Mouse (Mus musculus) cortical plate, adult 2 months (tissue): ENCODE measurements around the gene Axin1. TPM values are rescaled to one million over a fixed set of nuclear protein-coding genes. Genes with fewer than 3 reads are reported as not detected.
"Not testable (repeated sequence)": the region's sequence is repeated elsewhere in the genome, so short reads cannot be mapped to it uniquely, and the experiment has no call there.

Source experiments
- H3K27ac ChIP-seq: fragments of 200-500 bp; 2 replicates; pipeline ENCODE4 v1.5.1; 2012; ENCODE audit warnings: low read length, control low read depth, inconsistent platforms; ENCODE audit not compliant: insufficient read depth
- H3K4me1 ChIP-seq: fragments of 200-500 bp; 2 replicates; pipeline ENCODE4 v1.6.1; 2011; ENCODE audit warnings: low read length; ENCODE audit not compliant: control insufficient read depth, insufficient read depth
- H3K4me3 ChIP-seq: fragments of 200-500 bp; 2 replicates; pipeline ENCODE4 v1.5.1; 2011; ENCODE audit warnings: mild to moderate bottlenecking, low read length, control low read depth; ENCODE audit not compliant: insufficient read depth
- CTCF ChIP-seq: fragments of 200-500 bp; IDR thresholded peaks from 2 replicates; pipeline ENCODE4 v1.5.1; 2011; ENCODE audit warnings: mild to moderate bottlenecking, control low read depth, low read length; ENCODE audit not compliant: insufficient read depth; ENCODE audit errors: extremely low read depth
- POLR2A ChIP-seq: fragments of 200-500 bp; IDR thresholded peaks from 2 replicates; pipeline ENCODE4 v1.6.1; 2011; ENCODE audit warnings: mild to moderate bottlenecking, low read length, control low read depth; ENCODE audit not compliant: insufficient read depth; ENCODE audit errors: extremely low read depth
- polyA plus RNA-seq: library from polyadenylated mRNA; depleted of rRNA; stranded (reverse); fragments of >200 nt; gene quantifications from 2 replicates; pipeline ENCODE4 v1.2.3, GENCODE M21; 2012

Gene Axin1
- polyA plus RNA-seq, 1 experiment = 15.4 TPM

GRCm38 (mm10) chr17:26137751-26138130 lies 747 bp upstream of the Axin1 start:
- no peak overlapping the region for H3K27ac ChIP-seq
- H3K4me3 ChIP-seq = peak overlapping the region; percentile 66; the same call in 1 of the 2 replicates
- peaks cover 2% of the 10 kb centered on the region; the same call in 1 of the 2 replicates for H3K4me1 ChIP-seq
- TF ChIP-seq POLR2A = no peak
- no peak for TF ChIP-seq CTCF

DNA sequence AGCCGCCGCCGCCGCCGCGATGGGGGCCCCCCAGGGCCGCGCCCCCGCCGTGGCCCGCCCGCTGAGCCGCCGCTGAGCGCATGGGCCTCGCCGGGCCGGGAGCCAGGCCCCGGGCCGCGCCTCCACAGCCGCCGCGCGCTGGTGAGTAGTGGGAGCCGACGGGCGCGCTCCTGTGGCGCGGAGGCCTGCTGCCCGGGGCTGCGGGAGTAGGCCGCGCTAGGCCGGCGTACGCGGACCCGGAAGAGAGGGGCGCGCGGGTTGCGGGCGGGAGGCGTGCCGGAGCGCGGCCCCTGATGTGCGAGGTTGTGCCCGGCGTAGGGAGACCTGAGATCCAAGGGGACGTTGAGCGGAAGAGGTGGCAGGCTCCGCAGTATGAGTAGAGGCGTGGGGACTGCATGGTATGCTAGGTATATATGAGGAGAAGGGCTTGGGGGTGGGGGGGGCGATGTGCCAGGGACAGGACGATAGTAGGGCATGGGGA lies 453 bp downstream of the Axin1 start:
- H3K4me1 ChIP-seq = peaks cover 2% of the 10 kb centered on the region; the same call in 1 of the 2 replicates
- H3K27ac ChIP-seq = peak overlapping the region; percentile 43; the same call in 1 of the 2 replicates
- TF ChIP-seq CTCF (no peak), POLR2A (no peak)
- peak overlapping the region; percentile 66 for H3K4me3 ChIP-seq

- Histone ChIP-seq H3K4me3 (no peak overlapping the region), H3K27ac (no peak overlapping the region), H3K4me1 (peaks cover 2% of the 10 kb centered on the region; the same call in 1 of the 2 replicates)
- TF ChIP-seq CTCF (no peak), POLR2A (no peak)
Observed at GRCm38 (mm10) chr17:26142796-26143195, 4.3 kb downstream of the Axin1 start.

DNA sequence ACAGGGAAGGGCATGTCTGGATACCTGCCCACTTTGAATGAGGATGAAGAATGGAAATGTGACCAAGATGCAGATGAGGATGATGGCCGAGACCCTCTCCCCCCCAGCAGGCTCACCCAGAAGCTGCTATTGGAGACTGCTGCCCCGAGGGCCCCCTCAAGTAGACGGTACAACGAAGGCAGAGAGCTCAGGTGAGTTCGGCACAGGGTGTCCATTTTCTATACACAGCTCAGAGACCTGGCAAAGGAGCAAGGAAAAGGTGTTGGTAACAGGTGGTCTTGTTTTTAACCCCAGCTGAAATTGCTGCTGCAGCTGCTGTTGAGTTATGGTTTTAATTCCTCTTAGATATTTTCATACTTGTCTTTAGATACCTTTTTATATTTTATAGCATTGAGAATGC lies 4.9 kb downstream of the Axin1 start:
- Histone ChIP-seq H3K4me1 (peaks cover 2% of the 10 kb centered on the region; the same call in 1 of the 2 replicates), H3K4me3 (no peak overlapping the region), H3K27ac (no peak overlapping the region)
- TF ChIP-seq CTCF (no peak), POLR2A (no peak)

DNA sequence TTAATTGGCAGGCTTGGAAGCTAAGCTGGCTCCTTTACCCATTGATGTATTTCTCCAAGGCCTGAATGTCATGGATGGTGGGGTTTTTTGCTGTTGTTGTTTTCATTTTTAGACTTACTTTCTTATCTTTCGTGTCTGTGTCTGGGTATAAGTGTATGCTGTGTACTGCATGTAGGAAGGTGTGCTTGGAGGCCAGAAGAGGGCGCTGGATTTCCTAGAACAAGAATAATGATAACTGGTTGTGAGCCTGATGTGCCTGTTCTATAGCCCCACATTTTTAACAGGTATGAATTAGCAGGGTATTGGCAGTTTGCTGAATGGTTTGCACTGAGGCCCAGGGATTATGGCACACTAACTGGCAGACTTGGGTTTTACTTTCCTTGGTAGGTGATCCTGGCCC lies 10.6 kb downstream of the Axin1 start:
- TF ChIP-seq POLR2A = no peak
- no peak for TF ChIP-seq CTCF
- Histone ChIP-seq H3K4me1 (no peaks in the 10 kb centered on the region), H3K27ac (no peak overlapping the region), H3K4me3 (no peak overlapping the region)

DNA sequence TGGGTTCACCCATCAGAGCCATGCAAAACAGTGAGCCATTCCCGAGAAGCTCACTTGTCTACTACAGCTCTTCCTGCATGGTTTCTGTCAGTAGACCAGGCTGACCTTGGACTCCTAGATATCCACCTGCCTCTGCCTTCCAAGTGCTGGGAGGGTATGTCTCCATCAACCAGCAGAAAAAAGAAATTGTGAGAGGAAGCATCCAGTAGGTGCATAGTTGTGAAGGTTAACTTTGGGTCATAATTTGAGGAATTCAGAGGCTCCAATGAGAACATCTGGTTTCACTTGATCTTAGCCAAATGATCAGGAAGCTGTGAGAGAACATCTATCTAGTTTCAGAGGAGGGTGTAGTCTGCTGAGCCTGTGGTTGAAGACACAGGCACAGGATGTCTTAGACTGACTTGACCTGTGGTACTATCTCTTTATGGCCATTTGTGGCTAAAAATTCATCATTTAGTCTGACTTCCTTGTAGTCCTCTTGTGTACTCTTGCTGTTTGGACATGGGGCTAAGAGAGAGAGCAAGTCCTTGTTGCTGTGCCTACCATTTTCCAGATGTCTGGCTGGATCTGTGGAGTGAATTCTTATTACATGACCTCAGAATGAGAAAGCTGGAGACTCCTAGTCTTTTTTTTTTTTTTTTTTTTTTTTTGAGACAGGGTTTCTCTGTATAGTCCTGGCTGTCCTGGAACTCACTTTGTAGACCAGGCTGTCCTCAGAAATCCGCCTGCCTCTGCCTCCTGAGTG lies 13.6 kb downstream of the Axin1 start:
- no peak for TF ChIP-seq CTCF
- TF ChIP-seq POLR2A = no peak
- H3K27ac ChIP-seq = no peak overlapping the region
- no peaks in the 10 kb centered on the region for H3K4me1 ChIP-seq
- H3K4me3 ChIP-seq = no peak overlapping the region

- Histone ChIP-seq H3K4me1 (peaks cover 7% of the 10 kb centered on the region), H3K27ac (no peak overlapping the region), H3K4me3 (no peak overlapping the region)
- TF ChIP-seq CTCF (no peak), POLR2A (no peak)
Observed at GRCm38 (mm10) chr17:26162736-26163135, 24.2 kb downstream of the Axin1 start.

- TF ChIP-seq CTCF (no peak), POLR2A (no peak)
- H3K4me3 ChIP-seq = no peak overlapping the region
- peaks cover 5% of the 10 kb centered on the region; the same call in 1 of the 2 replicates for H3K4me1 ChIP-seq
- H3K27ac ChIP-seq = no peak overlapping the region
Observed at GRCm38 (mm10) chr17:26168039-26168438, 29.6 kb downstream of the Axin1 start.

- H3K4me1 ChIP-seq, H3K4me3 ChIP-seq, H3K27ac ChIP-seq: not testable (repeated sequence)
Observed at GRCm38 (mm10) chr17:26175248-26175647, 36.8 kb downstream of the Axin1 start.

DNA sequence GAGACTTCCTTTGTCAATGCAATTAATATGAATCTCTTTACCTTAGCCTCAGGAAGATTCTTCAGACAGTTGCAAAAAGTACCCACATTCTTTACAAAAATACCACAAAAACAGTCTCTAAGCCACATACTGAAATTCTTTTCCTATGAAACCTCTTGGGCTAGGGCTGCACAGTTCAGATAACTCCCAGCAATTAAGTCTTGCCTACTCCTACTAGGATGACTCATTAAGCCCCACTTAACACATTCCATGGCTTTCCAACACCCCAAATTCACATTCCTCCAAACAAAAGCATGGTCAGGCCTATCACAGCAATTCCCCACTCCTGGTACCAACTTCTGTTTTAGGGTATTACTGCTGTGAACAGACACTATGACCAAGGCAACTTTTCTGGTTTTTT lies 40.1 kb downstream of the Axin1 start:
- no peak for TF ChIP-seq CTCF
- TF ChIP-seq POLR2A = no peak
- Histone ChIP-seq H3K4me3 (no peak overlapping the region), H3K27ac (no peak overlapping the region), H3K4me1 (peaks cover 5% of the 10 kb centered on the region)

GRCm38 (mm10) chr17:26181179-26181578 lies 42.7 kb downstream of the Axin1 start:
- H3K4me1 ChIP-seq = peaks cover 5% of the 10 kb centered on the region
- H3K27ac ChIP-seq = no peak overlapping the region; the same call in 1 of the 2 replicates
- TF ChIP-seq CTCF (no peak), POLR2A (no peak)
- no peak overlapping the region for H3K4me3 ChIP-seq
